Mouse (Mus musculus): ENCODE results near the gene Bahcc1.

Gene Bahcc1

GRCm38 (mm10) chr11:120259792-120260768 is 27.3 kb downstream of the Bahcc1 start:
- in situ Hi-C loops (cut with MboI, MseI): no loop called here

GRCm38 (mm10) chr11:120260769-120261150 is 28.0 kb downstream of the Bahcc1 start:
- in situ Hi-C loops (cut with MboI, MseI): no loop called here

GRCm38 (mm10) chr11:120261416-120262355 is 28.9 kb downstream of the Bahcc1 start:
- in situ Hi-C loops (cut with MboI, MseI): no loop called here

GRCm38 (mm10) chr11:120262356-120262901 is 29.7 kb downstream of the Bahcc1 start:
- in situ Hi-C loops (cut with MboI, MseI): no loop called here

GRCm38 (mm10) chr11:120263176-120263575 is 30.4 kb downstream of the Bahcc1 start:
- in situ Hi-C loops (cut with MboI, MseI): no loop called here

- in situ Hi-C loops (cut with MboI, MseI): no loop called here
These were observed 31.3 kb downstream of the Bahcc1 start for GRCm38 (mm10) chr11:120264008-120264407.

- in situ Hi-C loops (cut with MboI, MseI): no loop called here
These were observed 32.7 kb downstream of the Bahcc1 start for GRCm38 (mm10) chr11:120265458-120265857.

- in situ Hi-C loops (cut with MboI, MseI): no loop called here
These were observed 33.6 kb downstream of the Bahcc1 start for GRCm38 (mm10) chr11:120266259-120266758.

- in situ Hi-C loops (cut with MboI, MseI): no loop called here
These were observed 34.5 kb downstream of the Bahcc1 start for GRCm38 (mm10) chr11:120267274-120267673.

GRCm38 (mm10) chr11:120267676-120268075 is 34.9 kb downstream of the Bahcc1 start:
- in situ Hi-C loops (cut with MboI, MseI): no loop called here

- in situ Hi-C loops (cut with MboI, MseI): no loop called here
These were observed 35.6 kb downstream of the Bahcc1 start for GRCm38 (mm10) chr11:120268195-120268967.

- in situ Hi-C loops (cut with MboI, MseI): no loop called here
These were observed 36.3 kb downstream of the Bahcc1 start for GRCm38 (mm10) chr11:120269007-120269406.

GRCm38 (mm10) chr11:120269498-120270104 is 36.9 kb downstream of the Bahcc1 start:
- in situ Hi-C loops (cut with MboI, MseI): loop anchor here (10.0 kb wide), 1 partner anchor 1805 kb away; no protein-coding TSS in a partner anchor

- in situ Hi-C loops (cut with MboI, MseI): loop anchor here (10.0 kb wide), 1 partner anchor 1815 kb away; no protein-coding TSS in a partner anchor
These were observed 46.6 kb downstream of the Bahcc1 start for GRCm38 (mm10) chr11:120279335-120279734.

- in situ Hi-C loops (cut with MboI, MseI): no loop called here
These were observed 47.6 kb downstream of the Bahcc1 start for GRCm38 (mm10) chr11:120280281-120280773.

- in situ Hi-C loops (cut with MboI, MseI): no loop called here
These were observed 48.0 kb downstream of the Bahcc1 start for GRCm38 (mm10) chr11:120280774-120281173.

GRCm38 (mm10) chr11:120281197-120281596 is 48.5 kb downstream of the Bahcc1 start:
- in situ Hi-C loops (cut with MboI, MseI): no loop called here

GRCm38 (mm10) chr11:120283542-120283941 is 50.8 kb downstream of the Bahcc1 start:
- in situ Hi-C loops (cut with MboI, MseI): no loop called here

- in situ Hi-C loops (cut with MboI, MseI): no loop called here
These were observed 56.9 kb downstream of the Bahcc1 start for GRCm38 (mm10) chr11:120289644-120290043.

GRCm38 (mm10) chr11:120290266-120290665 is 57.5 kb downstream of the Bahcc1 start:
- in situ Hi-C loops (cut with MboI, MseI): no loop called here
